Mouse (Mus musculus) embryonic fibroblast, embryonic 13.5 days (primary cell): ENCODE measurements around the gene Zfp870. TPM values are rescaled to one million over a fixed set of nuclear protein-coding genes. Genes with fewer than 3 reads are reported as not detected.
A peak's percentile ranks its signal among the peaks of the same experiment; 100 is the strongest.

ENCODE experiments used
- H3K27ac ChIP-seq: 2 replicates; pipeline ENCODE4 v1.5.1; 2012; ENCODE audit warnings: low read length, control low read depth, inconsistent platforms; ENCODE audit not compliant: insufficient read depth
- H3K4me1 ChIP-seq: 2 replicates; pipeline ENCODE4 v1.6.1; 2011; ENCODE audit warnings: low read length; ENCODE audit not compliant: control insufficient read depth, insufficient read depth
- H3K4me3 ChIP-seq: 2 replicates; pipeline ENCODE4 v1.5.1; 2011; ENCODE audit warnings: mild to moderate bottlenecking, control low read depth, low read length; ENCODE audit not compliant: insufficient read depth
- CTCF ChIP-seq: IDR thresholded peaks from 2 replicates; pipeline ENCODE4 v1.5.1; 2011; ENCODE audit warnings: mild to moderate bottlenecking, control low read depth, low read length, moderate library complexity, borderline replicate concordance; ENCODE audit not compliant: insufficient read depth
- POLR2A ChIP-seq: IDR thresholded peaks from 2 replicates; pipeline ENCODE4 v1.6.1; 2011; ENCODE audit warnings: low read depth, mild to moderate bottlenecking, control low read depth, low read length, moderate library complexity
- polyA plus RNA-seq: library from polyadenylated mRNA; stranded (reverse); fragments of >200 nt; gene quantifications from 2 replicates; pipeline ENCODE4 v1.2.4, GENCODE M21; 2011; ENCODE audit warnings: low read depth; ENCODE audit not compliant: missing spikeins, insufficient read length

Gene Zfp870
- polyA plus RNA-seq, 1 experiment = 9.1 TPM

- H3K27ac ChIP-seq = no peak overlapping the region
- no peaks in the 10 kb centered on the region for H3K4me1 ChIP-seq
- no peak overlapping the region for H3K4me3 ChIP-seq
- TF ChIP-seq CTCF (peak; percentile 41; the same call in 1 of the 2 replicates), POLR2A (no peak)
Observed at GRCm38 (mm10) chr17:32905239-32905638, 13.8 kb upstream of the Zfp870 start.

DNA sequence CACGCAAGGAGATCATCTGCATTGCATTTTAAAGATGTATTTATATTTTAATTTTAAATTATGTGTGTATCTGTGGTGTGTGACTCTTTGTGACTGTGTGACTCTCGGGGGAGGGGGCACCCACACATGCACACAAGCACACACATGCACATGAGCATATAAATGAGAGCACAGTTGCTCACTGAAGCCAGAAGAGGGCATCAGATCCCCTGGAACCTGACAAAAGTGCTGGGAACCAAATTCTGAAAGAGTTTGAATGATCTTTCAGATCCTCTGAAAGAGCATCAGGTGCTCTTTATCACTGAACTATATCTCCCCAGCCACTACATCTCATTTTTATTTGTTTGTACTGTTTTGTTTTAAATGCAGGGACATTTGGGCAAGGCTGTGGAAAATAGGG, 13.0 kb upstream of the Zfp870 start:
- Histone ChIP-seq H3K27ac (no peak overlapping the region), H3K4me3 (no peak overlapping the region), H3K4me1 (no peaks in the 10 kb centered on the region)
- TF ChIP-seq POLR2A (no peak), CTCF (no peak)

GRCm38 (mm10) chr17:32901751-32902525, 10.5 kb upstream of the Zfp870 start:
- TF ChIP-seq POLR2A = no peak
- TF ChIP-seq CTCF = no peak
- Histone ChIP-seq H3K27ac (no peak overlapping the region), H3K4me3 (no peak overlapping the region), H3K4me1 (no peaks in the 10 kb centered on the region)

DNA sequence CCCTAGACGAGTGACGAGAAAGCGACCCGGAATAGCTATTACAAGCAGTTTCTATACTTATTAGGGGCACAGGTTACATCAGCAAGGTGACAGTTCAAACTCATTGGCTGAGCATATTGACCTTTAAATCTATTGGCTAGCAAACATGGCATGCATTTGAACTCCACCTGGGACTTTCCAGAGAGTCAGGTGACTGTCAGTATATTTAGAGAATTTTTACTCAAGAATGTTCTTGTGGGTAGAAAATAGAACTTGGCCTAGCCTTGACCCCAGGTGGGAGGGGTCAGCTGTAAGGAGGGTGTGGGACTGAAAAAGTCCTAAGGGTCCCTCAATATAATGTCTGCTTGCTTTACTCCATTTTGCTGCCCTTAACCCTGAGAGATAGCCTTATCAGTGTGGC, 4.0 kb upstream of the Zfp870 start:
- Histone ChIP-seq H3K27ac (no peak overlapping the region), H3K4me3 (no peak overlapping the region)
- TF ChIP-seq POLR2A = no peak

DNA sequence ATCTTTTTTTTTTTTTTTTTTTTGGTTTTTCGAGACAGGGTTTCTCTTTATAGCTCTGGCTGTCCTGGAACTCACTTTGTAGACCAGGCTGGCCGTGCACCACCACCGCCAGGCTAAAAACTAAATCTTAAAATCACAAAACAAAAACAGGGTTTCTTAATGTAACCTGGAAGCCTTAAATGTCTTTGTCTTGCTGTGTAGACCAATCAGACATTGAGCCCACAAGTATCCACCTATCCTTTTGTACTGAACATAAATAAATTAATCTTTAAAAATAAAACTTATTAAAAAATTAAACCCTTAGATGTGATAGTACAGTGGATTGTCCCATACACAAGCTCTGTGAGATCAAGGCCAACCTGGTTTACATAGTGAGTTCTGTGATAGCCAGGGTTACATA, 2.5 kb upstream of the Zfp870 start:
- Histone ChIP-seq H3K27ac (no peak overlapping the region), H3K4me3 (no peak overlapping the region), H3K4me1 (peaks cover 5% of the 10 kb centered on the region; the same call in 1 of the 2 replicates)
- no peak for TF ChIP-seq CTCF
- no peak for TF ChIP-seq POLR2A

More for the DNA sequence above, 4.0 kb upstream of the Zfp870 start:
- peaks cover 2% of the 10 kb centered on the region; the same call in 1 of the 2 replicates for H3K4me1 ChIP-seq

DNA sequence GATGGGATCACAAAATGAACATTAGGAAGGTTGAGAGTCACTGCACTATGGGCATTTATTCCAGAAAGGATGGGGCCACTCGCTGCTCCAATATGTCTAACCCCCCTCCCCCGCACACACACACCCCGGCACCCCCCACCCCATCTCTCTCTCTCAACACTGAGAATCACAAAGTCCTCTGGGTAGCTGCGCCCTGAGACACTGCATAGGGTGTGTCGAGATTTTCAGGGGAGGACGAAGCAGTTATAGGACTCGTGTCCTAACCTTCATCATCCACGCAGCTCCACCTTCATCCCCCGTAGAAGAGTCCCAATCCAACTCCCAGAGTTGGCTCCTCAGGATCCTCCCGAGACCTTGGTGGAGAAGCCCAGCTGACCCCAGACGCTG, 597 bp downstream of the Zfp870 start:
- TF ChIP-seq POLR2A = no peak
- no peak for TF ChIP-seq CTCF
- Histone ChIP-seq H3K4me3 (peak overlapping the region; percentile 70), H3K27ac (peak overlapping the region; percentile 24; the same call in 1 of the 2 replicates), H3K4me1 (peaks cover 5% of the 10 kb centered on the region; the same call in 1 of the 2 replicates)

DNA sequence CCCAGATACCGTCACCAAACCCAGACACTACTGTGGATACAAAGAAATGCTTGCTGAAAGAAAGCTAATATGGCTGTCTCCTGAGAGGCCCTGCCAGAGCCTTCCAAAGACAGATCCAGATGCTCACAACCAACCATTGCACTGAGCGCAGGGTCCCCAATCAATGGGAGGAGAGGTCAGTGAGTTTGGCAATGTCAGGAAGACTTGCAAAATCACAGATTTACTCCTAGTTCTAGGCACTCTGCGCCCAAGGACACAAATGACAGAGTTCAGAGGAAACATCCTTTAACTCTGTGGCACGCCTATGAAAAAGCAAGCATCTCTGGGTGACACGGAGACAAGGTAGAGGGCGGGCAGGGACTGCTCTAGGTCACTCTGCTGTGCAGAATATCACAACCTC, 1.8 kb downstream of the Zfp870 start:
- Histone ChIP-seq H3K4me1 (peaks cover 5% of the 10 kb centered on the region; the same call in 1 of the 2 replicates), H3K27ac (no peak overlapping the region), H3K4me3 (no peak overlapping the region)
- no peak for TF ChIP-seq CTCF
- no peak for TF ChIP-seq POLR2A

DNA sequence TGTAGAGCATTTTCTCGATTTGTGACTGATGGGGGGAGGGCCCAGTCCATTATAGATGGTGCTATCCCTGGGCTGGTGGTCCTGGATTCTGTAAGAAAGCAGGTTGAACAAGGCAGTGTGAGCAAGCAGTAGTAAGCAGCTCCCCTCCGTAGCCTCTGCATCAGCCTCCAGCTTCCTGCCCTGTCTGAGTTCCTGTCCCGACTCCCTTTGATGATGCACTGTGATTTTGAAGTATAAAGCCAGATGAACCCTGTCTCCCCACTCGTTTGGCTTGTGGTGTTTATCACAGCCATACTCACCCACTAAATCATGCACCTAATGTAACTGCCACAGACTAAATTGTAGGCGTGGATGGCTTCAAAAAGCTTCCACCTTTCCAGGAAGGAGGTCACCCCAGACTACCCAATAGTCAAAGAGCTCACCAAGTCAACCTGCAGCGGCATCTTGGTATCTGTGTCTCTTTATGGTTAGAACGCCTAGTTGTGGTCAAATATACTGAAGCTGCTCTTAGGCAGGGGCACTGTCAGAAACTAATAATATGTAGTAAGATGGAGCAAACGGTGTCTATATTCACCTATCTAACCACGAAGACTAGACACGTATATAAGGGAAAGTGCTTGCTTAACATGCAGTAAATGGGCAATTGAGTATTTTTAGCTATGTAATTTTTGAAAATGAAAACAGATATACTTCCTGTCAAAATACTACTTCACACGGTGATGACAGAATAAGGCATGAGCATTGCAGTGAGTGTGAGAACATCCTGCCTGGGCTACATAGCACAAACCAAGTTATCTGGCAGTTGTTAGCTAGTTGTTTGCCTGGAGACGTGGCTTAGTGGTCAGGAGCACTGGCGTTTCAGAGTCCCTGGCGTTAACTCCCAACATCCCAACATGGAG, 10.9 kb downstream of the Zfp870 start:
- H3K4me3 ChIP-seq = no peak overlapping the region
- TF ChIP-seq POLR2A (no peak), CTCF (no peak)
- no peaks in the 10 kb centered on the region for H3K4me1 ChIP-seq
- no peak overlapping the region for H3K27ac ChIP-seq

GRCm38 (mm10) chr17:32878773-32879172, 12.7 kb downstream of the Zfp870 start:
- no peaks in the 10 kb centered on the region for H3K4me1 ChIP-seq
- no peak overlapping the region for H3K27ac ChIP-seq
- no peak overlapping the region for H3K4me3 ChIP-seq
- no peak for TF ChIP-seq POLR2A
- no peak for TF ChIP-seq CTCF

GRCm38 (mm10) chr17:32877471-32878171, 13.8 kb downstream of the Zfp870 start:
- no peak for TF ChIP-seq CTCF
- TF ChIP-seq POLR2A = no peak
- no peaks in the 10 kb centered on the region for H3K4me1 ChIP-seq
- no peak overlapping the region for H3K27ac ChIP-seq
- no peak overlapping the region for H3K4me3 ChIP-seq
